Mouse (Mus musculus) 416B (cell line): Measurements from ENCODE around the gene Uap1l1.
A peak's percentile ranks its signal among the peaks of the same experiment; 100 is the strongest.

Experiments used
- DNase-seq: peaks from one replicate; pipeline ENCODE4 v3.0.0; 2011; ENCODE audit warnings: low read depth

The Uap1l1 gene

GRCm38 (mm10) chr2:25365091-25365761 lies at the start of gene Uap1l1:
Gene Uap1l1, minus strand, starts transcription at chr2:25365682.
- DNase-seq, result peak; percentile 89

DNA sequence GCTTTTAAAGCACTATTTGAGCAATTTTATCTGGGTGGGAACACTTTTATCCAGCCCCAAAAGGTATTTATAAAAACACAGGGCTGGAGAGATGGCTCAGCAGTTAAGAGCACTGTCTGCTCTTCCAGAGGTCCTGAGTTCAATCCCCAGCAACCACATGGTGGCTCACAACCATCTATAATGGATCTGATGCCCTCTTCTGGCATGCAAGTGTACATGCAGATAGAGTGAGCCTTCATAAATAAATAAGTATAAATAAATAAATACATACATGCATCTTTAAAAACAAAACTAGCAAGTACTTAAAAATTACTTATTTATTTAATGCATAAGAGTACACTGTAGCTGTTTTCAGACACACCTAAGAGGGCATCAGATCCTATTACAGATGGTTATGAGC lies 48.0 kb upstream of the Uap1l1 start:
- DNase-seq, result peak; percentile 36

- DNase-seq, result no peak
Observed at GRCm38 (mm10) chr2:25408908-25409307, 43.4 kb upstream of the Uap1l1 start.

DNA sequence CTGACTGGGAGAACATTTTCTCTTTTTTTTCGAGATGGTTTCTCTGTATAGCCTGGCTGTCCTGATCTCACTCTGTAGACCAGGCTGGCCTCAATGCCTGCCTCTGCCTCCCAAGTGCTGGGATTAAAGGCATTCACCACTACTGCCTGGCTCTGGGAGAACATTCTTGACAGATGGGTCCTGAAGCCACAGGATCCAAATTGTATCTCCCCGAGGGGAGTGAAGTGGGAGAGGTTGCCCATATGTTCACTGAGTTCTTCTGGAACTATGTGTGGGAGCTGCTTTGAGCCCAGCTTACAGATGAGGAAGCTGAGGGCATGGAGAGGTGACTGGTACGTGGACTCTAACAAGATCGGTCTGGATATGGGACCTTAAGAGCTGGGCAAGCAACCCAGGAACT lies 38.5 kb upstream of the Uap1l1 start:
- no peak for DNase-seq

DNA sequence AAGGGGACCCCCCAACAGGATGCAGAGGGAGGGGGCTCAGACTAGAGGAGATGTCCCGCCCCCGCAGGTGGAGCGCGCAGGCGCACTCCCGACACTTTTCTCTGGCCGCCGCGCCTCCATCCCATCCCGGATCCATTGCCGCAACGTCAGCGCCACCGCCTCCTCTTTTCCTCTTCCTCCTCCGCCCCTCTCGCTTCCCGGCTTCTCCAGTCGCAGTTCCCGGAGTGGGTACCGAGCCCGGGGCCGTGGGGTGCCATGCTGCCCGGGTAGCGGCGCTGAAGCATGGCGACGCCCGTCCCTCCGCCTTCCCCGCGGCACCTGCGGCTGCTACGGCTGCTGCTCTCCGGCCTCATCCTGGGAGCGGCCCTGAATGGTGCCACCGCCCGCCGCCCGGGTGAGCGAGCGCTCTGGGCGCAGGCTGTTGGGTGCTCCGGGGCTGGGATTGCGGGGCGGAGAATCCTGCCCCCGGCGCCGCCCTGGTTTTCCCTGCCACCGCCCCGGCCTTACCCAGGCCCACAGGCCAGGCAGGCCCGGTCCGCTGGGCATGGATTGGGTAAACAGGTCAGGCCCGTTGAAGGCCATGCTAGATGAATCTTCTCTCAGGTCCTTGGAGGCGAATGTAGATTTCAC lies 37.6 kb upstream of the Uap1l1 start:
- no peak for DNase-seq

GRCm38 (mm10) chr2:25402377-25402971 lies 37.0 kb upstream of the Uap1l1 start:
- peak; percentile 88 for DNase-seq

- peak; percentile 38 for DNase-seq
Observed at GRCm38 (mm10) chr2:25400764-25401163, 35.3 kb upstream of the Uap1l1 start.

GRCm38 (mm10) chr2:25400291-25400690 lies 34.8 kb upstream of the Uap1l1 start:
- no peak for DNase-seq

- no peak for DNase-seq
Observed at GRCm38 (mm10) chr2:25399051-25399450, 33.6 kb upstream of the Uap1l1 start, which contains the start of gene Npdc1. Gene Npdc1, plus strand, starts transcription at chr2:25399351.

DNA sequence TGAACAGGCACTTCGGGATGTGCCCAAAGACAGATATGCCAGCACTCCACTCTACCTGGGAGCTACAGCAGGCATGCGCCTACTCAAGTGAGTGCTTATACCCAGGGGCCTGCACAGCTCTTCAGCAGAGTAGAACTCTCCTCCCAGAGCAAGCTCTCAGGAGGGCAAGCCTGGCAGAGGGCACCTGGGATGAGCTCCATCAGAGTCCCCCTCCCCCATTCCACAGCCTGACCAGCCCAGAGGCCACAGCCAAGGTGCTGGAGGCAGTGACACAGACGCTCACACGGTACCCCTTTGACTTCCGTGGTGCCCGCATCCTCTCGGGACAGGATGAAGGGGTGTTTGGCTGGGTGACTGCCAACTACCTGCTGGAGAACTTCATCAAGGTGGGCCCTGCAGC lies 32.6 kb upstream of the Uap1l1 start:
- no peak for DNase-seq

DNA sequence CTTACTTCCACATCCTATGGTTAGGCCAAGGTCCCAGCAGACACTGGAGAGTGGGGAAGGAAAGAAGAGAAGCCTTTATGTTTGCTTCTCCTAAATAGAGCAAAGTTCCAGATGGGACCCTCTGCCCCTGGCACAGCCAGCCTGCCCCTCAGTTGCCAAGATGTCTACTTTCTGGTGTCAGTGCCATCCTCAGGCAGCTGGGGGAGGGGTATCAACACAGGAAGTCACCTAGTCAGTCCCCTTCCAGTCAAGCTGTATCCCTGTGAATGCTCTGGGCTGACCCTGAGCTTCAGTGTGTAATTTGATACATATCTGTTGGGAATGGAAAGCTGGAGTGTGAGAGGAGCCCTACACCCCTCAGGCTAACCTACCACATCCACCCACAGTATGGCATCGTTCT lies 31.5 kb upstream of the Uap1l1 start:
- DNase-seq, result no peak

DNA sequence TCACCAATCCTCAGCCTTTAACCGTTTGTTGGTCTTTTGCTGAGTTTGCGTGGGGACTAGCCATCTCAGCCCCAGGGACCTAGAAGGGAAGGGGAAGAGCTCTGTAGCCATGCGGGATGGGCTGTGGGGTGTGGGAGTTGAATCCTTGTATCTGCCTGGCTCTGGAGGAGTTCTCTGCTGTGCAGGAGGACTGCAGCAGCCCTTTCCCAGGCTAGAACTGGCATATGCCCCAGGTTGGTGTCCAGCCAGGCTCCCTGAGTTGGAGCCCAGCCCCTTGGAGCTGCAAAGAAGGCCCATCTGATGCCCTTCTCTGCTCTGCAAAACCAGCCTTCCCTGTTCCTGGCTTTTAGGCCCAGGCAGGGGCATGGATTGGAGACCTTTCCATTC lies 31.1 kb upstream of the Uap1l1 start:
- DNase-seq, result no peak

DNA sequence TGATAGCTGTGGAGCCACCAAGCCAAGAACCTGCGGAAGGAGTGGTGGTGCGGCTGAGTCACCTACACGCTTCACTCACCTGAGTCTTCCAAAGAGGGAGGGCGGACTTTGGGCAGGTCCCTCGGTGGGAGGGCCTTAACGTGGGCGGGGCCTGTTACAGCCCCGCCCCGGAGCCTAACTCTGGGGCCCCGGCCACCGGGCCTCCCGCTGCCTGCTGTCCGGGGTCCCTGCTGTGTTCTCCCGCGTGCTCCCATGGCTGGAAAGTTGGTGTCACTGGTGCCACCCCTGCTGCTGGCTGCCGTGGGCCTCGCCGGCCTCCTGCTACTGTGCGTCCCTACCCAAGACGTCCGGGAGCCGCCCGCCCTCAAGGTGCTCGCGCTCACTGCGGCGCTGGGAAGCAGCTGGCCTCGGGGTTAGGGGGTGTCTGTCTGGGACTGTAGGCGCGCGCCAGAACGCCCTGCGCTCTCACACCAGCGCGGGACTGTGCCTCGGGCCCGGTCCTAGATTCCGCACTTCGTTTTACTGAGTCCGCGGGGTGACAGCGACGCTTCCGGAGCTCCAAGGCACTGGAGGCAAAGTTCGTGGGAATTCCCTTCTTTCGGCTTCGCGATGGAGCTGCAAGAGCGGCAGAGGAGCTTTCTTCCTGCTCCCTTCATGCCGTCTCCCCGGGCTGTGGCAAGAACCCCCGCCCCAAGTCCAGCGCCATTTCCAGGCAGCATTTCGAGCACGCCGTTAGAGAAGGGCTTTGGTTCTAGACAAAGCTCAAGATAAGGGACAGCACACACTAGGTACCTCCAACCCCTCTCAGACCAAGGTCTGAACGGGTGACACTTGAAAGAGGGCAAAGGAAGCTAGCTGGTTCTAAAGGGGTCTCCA lies 30.5 kb upstream of the Uap1l1 start, which contains the start of gene Entpd2:
TSS of gene Entpd2 (plus strand) at position 154 of the 876 bp plus-strand sequence.
- DNase-seq, result no peak

GRCm38 (mm10) chr2:25394281-25395221 lies 29.1 kb upstream of the Uap1l1 start:
- no peak for DNase-seq

DNA sequence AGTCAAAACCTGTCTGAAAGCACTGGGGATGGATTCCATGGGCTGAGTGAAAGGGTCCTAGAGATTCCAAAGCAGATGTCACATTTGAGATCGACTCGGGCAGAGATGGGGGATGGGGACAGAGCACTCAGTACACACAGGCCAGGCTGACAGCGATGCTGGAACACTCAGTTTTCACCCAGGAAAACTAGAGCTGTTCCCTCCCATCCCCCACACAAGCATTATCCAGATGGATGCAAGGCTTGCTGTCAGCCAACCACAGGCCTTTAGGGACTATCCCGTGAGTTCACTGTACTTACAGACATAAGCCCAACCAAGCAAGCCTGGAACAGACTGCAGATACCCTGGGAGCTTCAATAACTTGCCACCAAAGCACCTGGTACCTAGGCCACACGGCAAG lies 25.8 kb upstream of the Uap1l1 start:
- DNase-seq, result no peak

DNA sequence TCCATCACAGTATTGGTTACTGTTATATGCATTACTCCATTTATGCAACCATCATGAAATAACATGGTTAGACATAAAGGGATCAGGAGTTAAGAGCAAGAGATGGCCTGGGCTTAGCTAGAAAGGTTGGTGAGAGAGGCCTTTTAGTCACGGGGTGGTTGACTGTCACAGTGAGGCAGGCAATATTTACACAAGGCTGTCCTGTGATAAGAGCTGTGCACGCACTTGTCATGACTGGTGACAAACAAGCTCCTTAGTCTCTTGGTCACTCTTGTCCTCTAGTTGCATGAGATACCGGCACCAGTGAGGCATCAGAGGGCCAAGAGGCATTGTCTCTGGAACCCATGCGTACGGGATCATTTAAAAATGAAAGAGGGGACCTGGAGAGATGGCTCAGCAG lies 19.0 kb upstream of the Uap1l1 start:
- DNase-seq, result no peak

- DNase-seq, result peak; percentile 64
Observed at GRCm38 (mm10) chr2:25376589-25376988, 11.1 kb upstream of the Uap1l1 start.

- peak; percentile 29 for DNase-seq
Observed at GRCm38 (mm10) chr2:25373431-25373830, 7.9 kb upstream of the Uap1l1 start.

DNA sequence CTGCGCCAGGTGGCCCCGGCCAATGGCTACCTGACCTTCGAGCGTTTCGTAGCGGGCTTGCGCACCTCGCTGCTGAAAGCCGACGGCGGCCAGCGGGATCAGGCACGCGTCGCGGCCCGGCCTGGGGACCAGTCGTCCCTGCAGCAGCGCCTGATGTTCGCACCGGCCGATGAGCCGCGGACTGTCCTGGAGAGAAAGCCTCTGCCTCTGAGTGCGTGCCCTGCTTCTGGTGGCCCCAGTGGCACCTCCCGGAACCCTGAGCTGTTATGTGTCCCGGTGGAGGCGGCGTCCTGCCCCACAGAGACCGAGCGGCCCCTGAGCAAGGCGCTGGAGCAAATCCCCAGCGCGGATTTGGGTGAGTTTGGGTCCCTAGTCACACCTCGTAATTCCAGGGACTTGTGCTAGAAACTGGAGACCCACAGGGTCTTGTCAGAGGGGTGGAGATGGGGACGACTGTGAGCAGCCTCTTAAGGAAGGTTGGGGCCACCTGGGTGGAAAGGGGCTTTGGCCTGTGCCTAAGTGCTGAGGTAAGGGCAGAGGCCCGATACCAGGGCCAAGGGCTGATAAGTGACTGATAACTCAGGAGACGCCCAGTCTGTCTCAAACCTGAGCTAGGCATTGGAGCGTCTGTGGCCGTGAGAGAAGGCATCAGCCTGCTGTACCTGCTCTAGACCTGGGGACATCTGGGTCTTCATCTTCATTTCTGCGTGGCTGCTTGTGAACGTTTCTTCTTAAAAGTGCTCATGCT lies 7.3 kb upstream of the Uap1l1 start:
- DNase-seq, result peak; percentile 28
